Mouse (Mus musculus) olfactory bulb, adult 2 months (tissue): ENCODE data around the gene Fbxl13. TPM values are rescaled to one million over a fixed set of nuclear protein-coding genes. Genes with fewer than 3 reads are reported as not detected.

Experiments
- H3K27ac ChIP-seq: fragments of 200-500 bp; 2 replicates; pipeline ENCODE4 v1.5.1; 2012; ENCODE audit warnings: low read depth, low read length; ENCODE audit not compliant: insufficient read depth
- H3K4me1 ChIP-seq: fragments of 200-500 bp; 2 replicates; pipeline ENCODE4 v1.6.1; 2012; ENCODE audit warnings: low read length; ENCODE audit not compliant: control insufficient read depth, insufficient read depth
- H3K4me3 ChIP-seq: fragments of 200-500 bp; 2 replicates; pipeline ENCODE4 v1.5.1; 2012; ENCODE audit warnings: mild to moderate bottlenecking, low read depth, low read length, moderate library complexity; ENCODE audit not compliant: insufficient read depth
- CTCF ChIP-seq: fragments of 200-500 bp; IDR thresholded peaks from 2 replicates; pipeline ENCODE4 v1.5.1; 2012; ENCODE audit warnings: low read depth, mild to moderate bottlenecking, low read length, moderate library complexity; ENCODE audit not compliant: insufficient read depth
- POLR2A ChIP-seq: fragments of 200-500 bp; IDR thresholded peaks from 2 replicates; pipeline ENCODE4 v1.6.1; 2012; ENCODE audit warnings: mild to moderate bottlenecking, low read depth, low read length, moderate library complexity; ENCODE audit not compliant: insufficient read depth
- WGBS: fragments of 180-500 bp; shearing (Covaris S2); methylation state at CpG from one replicate; pipeline ENCODE4 v1.1.7; 2018; 5-methylcytosine and 5-hydroxymethylcytosine counted together
- polyA plus RNA-seq: library from polyadenylated mRNA; stranded (reverse); fragments of >200 nt; gene quantifications from 2 replicates; pipeline ENCODE4 v1.2.4, GENCODE M21; 2012; ENCODE audit warnings: low replicate concordance; ENCODE audit not compliant: missing spikeins, insufficient read depth, insufficient read length

Fbxl13 gene
- polyA plus RNA-seq, 1 experiment: not detected

DNA sequence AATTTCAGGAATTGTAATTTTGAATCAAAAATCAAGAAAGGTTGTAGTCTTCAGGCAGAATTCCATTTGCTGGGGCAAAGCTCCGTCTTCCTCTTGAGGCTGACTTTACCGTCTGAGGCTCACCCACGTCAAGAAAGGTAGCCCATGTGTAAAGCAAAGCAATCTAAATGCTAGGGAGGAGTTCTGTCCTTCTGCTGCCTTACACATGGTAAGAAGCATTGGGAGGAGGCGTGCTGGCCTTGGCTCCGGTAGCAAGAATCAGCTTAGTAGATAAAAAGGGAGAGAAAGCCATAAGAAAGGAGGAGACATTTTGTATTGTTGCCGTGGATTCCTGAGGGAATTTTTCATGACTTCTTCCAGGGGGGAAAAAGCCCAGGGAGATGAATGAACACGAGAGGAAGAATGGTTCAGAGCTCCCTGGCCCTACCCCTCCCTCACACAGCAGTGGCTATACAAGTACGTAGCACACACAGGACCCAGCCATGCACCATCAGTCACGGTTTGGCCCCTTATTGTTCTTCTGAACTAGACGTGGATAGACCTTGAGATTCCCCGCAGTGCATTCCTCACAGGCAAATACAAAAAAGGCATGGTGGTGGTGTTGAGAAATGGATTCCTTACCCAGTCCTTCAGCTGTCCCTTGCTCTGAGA is 118.5 kb downstream of the Fbxl13 start:
- Histone ChIP-seq H3K4me1 (no peaks in the 10 kb centered on the region), H3K4me3 (no peak overlapping the region), H3K27ac (no peak overlapping the region)
- WGBS: 69% methylated on average over 11 of the region's 11 CpGs
- no peak for TF ChIP-seq POLR2A
- TF ChIP-seq CTCF: no peak

DNA sequence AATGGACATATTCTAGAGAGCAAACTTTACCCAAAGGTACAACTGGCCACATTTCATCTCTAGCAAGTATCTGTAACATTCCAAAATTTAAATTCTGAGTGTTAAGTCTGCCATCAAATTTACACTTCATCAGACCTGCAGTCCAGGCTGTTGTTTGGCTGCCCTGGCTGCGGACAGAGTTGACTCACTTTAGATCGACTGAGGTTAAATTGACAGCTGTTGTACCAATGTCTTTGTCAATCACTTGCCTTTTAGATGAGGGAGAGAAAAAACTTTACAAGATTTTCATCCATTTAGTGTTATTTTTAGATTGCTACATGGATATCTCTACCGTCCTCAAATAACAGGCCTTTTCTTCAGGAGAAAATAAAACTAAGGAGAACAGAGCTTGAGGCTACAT is 126.3 kb downstream of the Fbxl13 start:
- Histone ChIP-seq H3K4me3 (no peak overlapping the region), H3K27ac (no peak overlapping the region), H3K4me1 (no peaks in the 10 kb centered on the region)
- TF ChIP-seq CTCF: no peak
- no peak for TF ChIP-seq POLR2A
- 84% methylated on average over 3 of the region's 3 CpGs for WGBS

DNA sequence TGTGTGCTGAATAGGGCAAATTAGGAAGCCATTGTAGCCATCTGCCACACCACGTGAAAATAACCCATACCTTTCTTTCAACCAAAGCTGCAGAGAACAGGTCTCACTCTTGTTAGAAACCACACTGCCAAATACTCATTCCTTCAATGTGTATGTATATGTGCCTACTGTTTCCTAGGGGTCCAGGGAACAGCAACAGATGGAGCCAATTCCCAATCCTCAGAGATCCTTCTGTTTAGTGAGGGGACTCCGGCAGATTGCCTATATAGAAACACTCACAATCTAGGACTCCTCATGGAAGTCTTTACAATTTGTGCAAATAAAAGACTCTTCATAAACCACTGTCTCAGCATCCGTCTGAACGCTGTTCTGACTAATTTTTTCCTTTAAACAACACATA is 127.2 kb downstream of the Fbxl13 start:
- TF ChIP-seq CTCF (no peak), POLR2A (no peak)
- Histone ChIP-seq H3K27ac (no peak overlapping the region), H3K4me3 (no peak overlapping the region), H3K4me1 (no peaks in the 10 kb centered on the region)
- WGBS: 74% methylated on average over 4 of the region's 4 CpGs

DNA sequence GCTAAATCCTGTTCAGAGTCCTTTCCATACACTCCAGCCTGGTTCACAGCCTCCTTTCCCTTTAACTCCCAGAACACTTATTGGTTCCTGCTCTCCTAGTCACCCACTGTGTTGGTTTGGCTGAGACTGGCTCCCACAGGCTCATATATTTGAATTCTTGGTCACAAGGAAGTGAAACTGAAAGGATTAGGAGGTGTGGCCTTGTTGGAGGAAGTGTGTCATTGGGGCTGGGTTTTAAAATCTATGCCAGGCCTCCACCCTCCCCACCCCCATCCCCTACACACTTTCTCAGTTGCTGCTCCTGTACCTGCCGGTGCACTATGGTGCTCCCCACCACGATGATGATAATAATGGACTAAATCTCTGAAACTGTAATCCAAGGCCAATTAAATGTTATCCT is 127.9 kb downstream of the Fbxl13 start:
- no peaks in the 10 kb centered on the region for H3K4me1 ChIP-seq
- 79% methylated on average over 2 of the region's 2 CpGs for WGBS

DNA sequence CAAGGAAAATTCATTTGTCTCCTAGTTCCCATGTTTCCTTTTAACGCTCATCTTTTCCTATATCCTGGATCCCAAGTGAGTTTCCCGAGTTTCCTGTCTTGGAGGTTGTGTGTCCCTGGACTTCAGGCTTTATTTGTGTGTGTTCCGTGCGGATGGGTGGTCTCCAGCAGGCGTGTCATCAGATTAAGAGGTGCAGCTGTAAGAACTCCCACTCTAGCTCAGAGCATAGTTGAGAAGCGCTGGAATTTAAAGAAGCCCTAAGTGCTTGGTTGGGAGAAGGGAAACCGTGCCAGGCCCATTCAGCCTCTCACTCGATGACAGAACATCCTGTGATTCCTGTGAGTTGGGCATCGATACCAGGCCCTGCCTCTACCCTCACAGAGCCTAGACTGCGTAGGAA is 132.1 kb downstream of the Fbxl13 start:
- WGBS: 66% methylated on average over 10 of the region's 10 CpGs
- TF ChIP-seq CTCF (no peak), POLR2A (no peak)
- Histone ChIP-seq H3K4me3 (no peak overlapping the region), H3K27ac (no peak overlapping the region), H3K4me1 (no peaks in the 10 kb centered on the region)

More for the DNA sequence above, 127.9 kb downstream of the Fbxl13 start:
- Histone ChIP-seq H3K4me3 (no peak overlapping the region), H3K27ac (no peak overlapping the region)
- no peak for TF ChIP-seq POLR2A
- no peak for TF ChIP-seq CTCF

DNA sequence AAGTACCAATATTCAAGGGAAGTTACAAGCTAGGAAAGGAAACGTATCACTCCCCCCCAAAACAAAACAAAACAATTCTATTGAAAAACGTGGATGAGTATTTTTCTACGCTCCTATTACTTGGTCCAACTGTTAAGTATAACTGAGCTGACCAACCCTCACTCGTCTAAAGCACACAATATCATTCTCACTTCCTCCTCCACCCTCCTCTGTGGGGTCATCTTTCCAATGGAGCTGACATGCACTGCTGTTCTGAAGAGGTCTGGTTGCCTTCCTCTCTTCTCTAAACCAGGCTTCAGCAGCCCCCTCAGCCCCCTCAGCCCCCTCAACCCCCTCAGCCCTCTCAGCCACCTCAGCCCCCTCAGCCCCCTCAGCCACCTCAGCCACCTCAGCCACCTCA is 135.6 kb downstream of the Fbxl13 start:
- TF ChIP-seq CTCF: no peak
- no peak for TF ChIP-seq POLR2A
- Histone ChIP-seq H3K4me1 (no peaks in the 10 kb centered on the region), H3K27ac (no peak overlapping the region), H3K4me3 (no peak overlapping the region)
- 73% methylated on average over 4 of the region's 4 CpGs for WGBS

DNA sequence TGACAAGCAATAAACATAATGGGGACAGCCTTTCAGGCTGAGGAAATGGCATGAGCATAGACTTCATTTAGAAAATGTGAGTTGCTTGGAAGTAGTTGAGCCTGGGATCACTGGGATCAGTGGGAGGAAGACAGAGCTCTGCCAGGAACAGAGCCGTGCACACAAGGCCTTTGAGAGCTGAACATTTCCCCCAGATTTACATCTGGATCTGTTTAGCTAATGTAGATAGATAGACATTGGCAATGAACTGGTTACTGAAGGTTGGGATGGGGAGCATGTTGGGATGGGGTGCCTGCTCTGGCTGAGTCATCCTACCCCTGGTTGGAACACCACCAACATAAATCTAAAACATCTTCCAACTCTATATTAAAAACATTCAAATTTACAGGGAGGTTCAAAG is 138.5 kb downstream of the Fbxl13 start:
- Histone ChIP-seq H3K4me3 (no peak overlapping the region), H3K27ac (no peak overlapping the region), H3K4me1 (no peaks in the 10 kb centered on the region)
- whole genome bisulfite sequencing: 84% methylated on average over 1 of the region's 1 CpGs
- TF ChIP-seq POLR2A: no peak

DNA sequence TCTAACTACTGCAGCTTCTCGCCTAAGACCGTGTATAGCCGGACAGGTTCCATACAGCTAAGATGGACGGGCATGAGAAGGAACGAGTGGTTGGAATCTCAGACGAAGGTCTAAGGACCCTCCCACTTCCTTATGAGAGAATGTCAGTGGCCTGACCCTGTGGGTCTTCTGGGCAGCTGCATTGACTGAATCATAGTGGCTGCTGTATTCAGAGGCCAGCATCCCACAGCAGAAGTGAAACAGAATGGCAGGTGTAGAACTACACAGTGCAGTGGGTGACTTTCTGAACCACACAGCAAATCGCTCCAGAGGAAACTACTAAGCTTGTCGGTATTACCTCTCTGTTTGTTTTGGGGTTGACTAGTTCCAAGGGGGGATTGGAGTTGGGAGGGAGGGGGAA is 140.3 kb downstream of the Fbxl13 start:
- Histone ChIP-seq H3K4me1 (peaks cover under 1% of the 10 kb centered on the region; the same call in 1 of the 2 replicates), H3K27ac (no peak overlapping the region), H3K4me3 (no peak overlapping the region)
- no peak for TF ChIP-seq CTCF
- no peak for TF ChIP-seq POLR2A
- WGBS: 91% methylated on average over 8 of the region's 8 CpGs

DNA sequence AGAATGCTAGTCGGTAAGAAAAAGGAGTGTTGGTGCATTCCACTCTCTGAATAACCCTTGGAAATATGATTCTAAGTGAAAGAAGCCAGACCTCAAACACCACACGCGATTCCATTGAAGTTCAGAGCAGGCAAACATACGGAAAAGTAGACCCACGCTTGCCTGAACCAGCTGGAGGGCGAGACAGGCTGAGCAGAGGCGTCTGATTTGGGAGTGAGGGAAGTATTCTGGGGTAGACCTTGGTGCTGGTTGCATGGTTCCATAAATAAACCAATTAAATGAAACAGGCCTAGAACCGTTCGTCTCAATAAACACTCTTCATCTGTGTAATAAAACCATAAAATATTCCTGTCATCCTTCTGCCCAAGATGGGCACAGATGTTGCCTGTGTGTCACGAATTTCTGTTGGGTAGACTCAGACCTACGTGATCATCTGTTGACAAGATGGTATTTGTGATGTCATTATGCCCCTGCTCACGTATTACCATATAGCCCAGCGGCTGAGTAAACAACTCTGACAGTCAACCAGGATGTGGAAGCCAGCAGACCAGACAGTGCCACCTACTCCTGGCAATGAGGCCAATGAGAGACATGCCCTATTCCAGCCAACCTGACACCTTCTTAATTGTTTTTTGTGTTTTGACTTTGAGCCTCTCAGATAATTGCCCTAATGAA is 142.4 kb downstream of the Fbxl13 start:
- Histone ChIP-seq H3K4me3 (no peak overlapping the region), H3K27ac (no peak overlapping the region), H3K4me1 (peaks cover 4% of the 10 kb centered on the region; the same call in 1 of the 2 replicates)
- 74% methylated on average over 13 of the region's 13 CpGs for WGBS
- TF ChIP-seq POLR2A (no peak), CTCF (no peak)

DNA sequence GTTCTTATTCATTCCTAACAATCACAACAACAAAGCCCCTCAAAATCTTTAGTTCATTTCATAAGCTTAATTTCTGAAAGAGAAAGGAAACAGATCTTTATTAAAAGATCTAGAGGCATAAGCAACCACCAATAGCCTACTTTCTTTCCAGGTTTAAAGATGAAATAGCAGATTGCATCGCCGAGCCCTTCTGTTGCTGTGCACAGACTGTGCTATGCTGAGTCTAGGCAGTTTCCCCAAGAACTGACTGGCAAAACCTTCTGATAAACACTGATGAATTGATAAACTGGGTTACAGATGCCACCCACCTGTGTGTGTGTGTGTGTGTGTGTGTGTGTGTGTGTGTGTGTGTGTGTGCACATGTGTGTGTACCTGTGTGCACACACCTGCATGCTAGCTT is 144.5 kb downstream of the Fbxl13 start:
- Histone ChIP-seq H3K4me3 (no peak overlapping the region), H3K27ac (no peak overlapping the region), H3K4me1 (peaks cover 4% of the 10 kb centered on the region; the same call in 1 of the 2 replicates)
- TF ChIP-seq POLR2A: no peak
- TF ChIP-seq CTCF: no peak
- WGBS: 89% methylated on average over 2 of the region's 2 CpGs
